Mouse (Mus musculus) heart, postnatal 0 days (tissue): Measurements from ENCODE around the gene Tpd52l1. TPM values are rescaled to one million over a fixed set of nuclear protein-coding genes. Genes with fewer than 3 reads are reported as not detected.
"Not testable (repeated sequence)": the region's sequence is repeated elsewhere in the genome, so short reads cannot be mapped to it uniquely, and the experiment has no call there.

Source experiments
- ATAC-seq: fragments of 200-750 bp; cut with Nextera tagmentation; 2 replicates; pipeline ENCODE4 v1.8.0; 2017; ENCODE audit warnings: low read depth, moderate number of reproducible peaks, moderate library complexity; ENCODE audit not compliant: insufficient read depth
- DNase-seq: peaks from one replicate; pipeline ENCODE4 v3.0.0-alpha.2; 2016; ENCODE audit warnings: low spot score
- H3K27ac ChIP-seq: fragments of 300-500 bp; sonication (generic); 2 replicates; pipeline ENCODE4 v1.5.1; 2014; ENCODE audit warnings: low read depth, mild to moderate bottlenecking
- H3K27me3 ChIP-seq: fragments of 300-500 bp; sonication (generic); 2 replicates; pipeline ENCODE4 v1.6.1; 2014; ENCODE audit warnings: low read length, mixed read lengths; ENCODE audit not compliant: control insufficient read depth, insufficient read depth
- H3K36me3 ChIP-seq: fragments of 300-500 bp; sonication (generic); replicated peaks from 2 replicates; pipeline ENCODE4 v1.6.1; 2014; ENCODE audit warnings: low read length, mixed read lengths; ENCODE audit not compliant: control insufficient read depth, insufficient read depth
- H3K4me1 ChIP-seq: fragments of 300-500 bp; sonication (generic); 2 replicates; pipeline ENCODE4 v1.6.1; 2014; ENCODE audit warnings: antibody characterized with exemption; ENCODE audit not compliant: control insufficient read depth, insufficient read depth
- H3K4me2 ChIP-seq: fragments of 300-500 bp; sonication (generic); 2 replicates; pipeline ENCODE4 v1.6.1; 2014; ENCODE audit warnings: low read depth, mild to moderate bottlenecking, low read length, moderate library complexity
- H3K4me3 ChIP-seq: fragments of 300-500 bp; sonication (generic); 2 replicates; pipeline ENCODE4 v1.5.1; 2014; ENCODE audit warnings: low read depth, low read length
- H3K9ac ChIP-seq: fragments of 300-500 bp; sonication (generic); replicated peaks from 2 replicates; pipeline ENCODE4 v1.6.1; 2014; ENCODE audit warnings: low read depth, low read length, mixed read lengths
- H3K9me3 ChIP-seq: fragments of 300-500 bp; sonication (generic); replicated peaks from 2 replicates; pipeline ENCODE4 v1.6.1; 2016; ENCODE audit warnings: low read length; ENCODE audit not compliant: control insufficient read depth
- CTCF ChIP-seq: IDR thresholded peaks from 2 replicates; pipeline ENCODE4 v1.5.1; 2016; ENCODE audit warnings: antibody characterized with exemption, control low read depth, low read depth
- EP300 ChIP-seq: IDR thresholded peaks from 2 replicates; pipeline ENCODE4 v1.6.1; 2016; ENCODE audit warnings: antibody characterized with exemption, low read depth
- WGBS: fragments of 180-500 bp; shearing (Covaris S2); extraction: QIAGEN DNeasy Blood & Tissue Kit; methylation state at CpG from one replicate; pipeline ENCODE4 v1.1.7; 2014; 5-methylcytosine and 5-hydroxymethylcytosine counted together
- polyA plus RNA-seq: library from polyadenylated mRNA; unstranded; fragments of >200 nt; fragmentation: Nextera tagmentation; extraction: Ambion mirVana; gene quantifications from 2 replicates; pipeline ENCODE4 v1.2.1, GENCODE M21; 2015
- total RNA-seq: library from RNA; depleted of rRNA; stranded (reverse); fragments of >200 nt; gene quantifications from 2 replicates; pipeline ENCODE4 v1.2.3, GENCODE M21; 2014; ENCODE audit warnings: low replicate concordance

Tpd52l1 gene
- total and polyA plus RNA-seq, 2 experiments from 2014 or later: 11.9 to 17.8 TPM

DNA sequence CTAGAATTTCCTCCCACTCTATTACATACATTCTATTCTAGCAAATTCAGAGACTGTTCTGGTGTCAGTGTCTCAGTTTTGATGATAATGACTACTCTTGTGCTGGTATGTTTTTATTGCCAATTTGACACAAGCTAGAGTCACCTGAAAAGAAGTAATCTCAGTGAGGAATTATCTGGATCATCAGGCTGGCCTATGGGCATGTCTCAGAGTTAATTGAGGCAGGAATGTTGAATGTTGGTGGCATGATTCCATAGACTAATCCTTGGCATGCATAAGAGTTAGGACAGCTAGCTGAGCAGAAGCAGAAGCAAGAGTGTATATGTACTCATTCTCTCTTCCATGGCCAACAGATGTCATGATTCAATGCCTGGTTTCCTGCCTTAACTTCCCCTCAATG lies 27.8 kb downstream of the Tpd52l1 start:
- Histone ChIP-seq H3K36me3 (no peaks in the 10 kb centered on the region), H3K27ac (no peak overlapping the region), H3K27me3 (no peaks in the 10 kb centered on the region), H3K4me2 (no peak overlapping the region), H3K4me3 (no peak overlapping the region), H3K9ac (no peak overlapping the region), H3K9me3 (no peaks in the 10 kb centered on the region), H3K4me1 (no peaks in the 10 kb centered on the region)
- TF ChIP-seq CTCF (no peak), EP300 (no peak)
- no peak for ATAC-seq
- DNase-seq: no peak

DNA sequence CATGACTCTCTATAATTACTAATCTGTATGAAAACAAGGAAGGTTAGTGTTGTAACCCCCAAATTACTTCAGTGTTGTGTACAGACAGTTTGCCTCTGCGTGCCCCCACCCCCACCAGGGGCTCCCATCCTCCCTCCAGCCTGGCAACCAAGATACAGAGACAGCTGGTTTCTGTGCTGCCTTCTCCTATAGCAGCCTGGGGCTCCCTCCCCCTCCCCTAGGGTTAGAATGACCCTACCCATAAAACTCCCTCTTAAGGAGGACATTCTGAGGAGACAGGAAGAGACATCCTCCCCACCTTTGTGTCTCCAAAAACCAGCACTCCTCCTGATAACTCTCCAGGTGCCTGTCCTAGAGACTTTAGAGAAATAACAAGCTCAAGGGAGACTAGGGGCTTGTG lies 52.8 kb downstream of the Tpd52l1 start:
- H3K36me3 ChIP-seq: no peaks in the 10 kb centered on the region
- H3K4me1 ChIP-seq: no peaks in the 10 kb centered on the region
- H3K9me3 ChIP-seq: no peaks in the 10 kb centered on the region
- H3K4me2 ChIP-seq: no peak overlapping the region
- H3K27me3 ChIP-seq: no peaks in the 10 kb centered on the region
- H3K4me3 ChIP-seq: no peak overlapping the region
- ATAC-seq: no peak
- 63% methylated on average over 1 of the region's 1 CpGs for WGBS
- no peak overlapping the region for H3K9ac ChIP-seq
- no peak for TF ChIP-seq EP300
- no peak for TF ChIP-seq CTCF
- H3K27ac ChIP-seq: no peak overlapping the region
- DNase-seq: no peak

DNA sequence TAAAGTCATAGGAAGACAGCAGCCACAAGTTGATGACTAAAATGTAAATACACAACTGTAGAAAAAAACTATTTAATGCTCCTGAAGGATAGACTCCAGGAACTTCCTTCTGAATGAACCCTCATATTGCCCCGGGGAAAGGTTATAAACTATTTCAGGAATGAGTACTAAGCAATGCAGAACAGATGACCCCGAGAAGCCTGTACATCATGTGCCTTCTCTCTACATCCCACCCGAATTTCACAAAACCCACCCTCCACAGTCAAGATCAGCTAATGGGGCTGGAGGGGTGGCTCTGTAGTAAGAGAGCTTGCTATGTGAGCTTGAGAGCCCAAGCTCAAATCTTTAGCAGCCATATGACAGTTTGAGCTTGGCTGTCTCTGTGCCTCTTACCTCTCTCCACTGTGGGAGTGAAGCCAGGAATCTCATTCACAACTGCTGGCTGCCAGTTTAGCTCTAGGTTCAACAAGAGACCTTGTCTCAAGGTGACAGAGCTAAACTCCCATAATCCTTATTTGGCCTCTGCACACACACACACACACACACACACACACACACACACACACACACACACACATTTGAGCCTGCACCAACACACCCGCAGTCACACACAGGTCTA lies 54.9 kb downstream of the Tpd52l1 start:
- peak; percentile 82 for DNase-seq
- H3K27ac ChIP-seq: peak overlapping the region; percentile 85
- no peak for TF ChIP-seq EP300
- TF ChIP-seq CTCF: no peak
- no peaks in the 10 kb centered on the region for H3K9me3 ChIP-seq
- no peak overlapping the region for H3K4me3 ChIP-seq
- H3K4me1 ChIP-seq: no peaks in the 10 kb centered on the region
- peak overlapping the region; percentile 38; the same call in 1 of the 2 replicates for H3K4me2 ChIP-seq
- H3K36me3 ChIP-seq: no peaks in the 10 kb centered on the region
- ATAC-seq: peak; percentile 94
- WGBS: 43% methylated on average over 4 of the region's 4 CpGs
- H3K27me3 ChIP-seq: no peaks in the 10 kb centered on the region
- H3K9ac ChIP-seq: no peak overlapping the region

DNA sequence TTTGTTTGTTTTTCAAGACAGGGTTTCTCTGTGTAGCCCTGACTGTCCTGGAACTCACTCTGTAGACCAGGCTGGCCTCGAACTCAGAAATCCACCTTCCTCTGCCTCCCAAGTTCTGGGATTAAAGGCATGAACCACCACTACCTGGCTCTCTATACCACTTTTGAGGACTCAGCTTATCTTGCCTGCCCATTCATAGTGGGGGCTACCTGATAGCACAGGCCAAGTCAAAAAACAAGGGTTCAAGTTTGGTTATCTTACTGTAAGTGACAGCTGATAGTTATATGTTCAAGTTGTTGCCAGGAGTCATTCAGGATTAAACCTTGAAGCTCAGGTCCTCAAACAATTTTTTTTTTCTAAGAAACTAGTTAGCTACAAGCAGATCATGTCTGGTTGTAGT lies 57.2 kb downstream of the Tpd52l1 start:
- not testable (repeated sequence) for H3K27me3 ChIP-seq, H3K27ac ChIP-seq, H3K9ac ChIP-seq, ATAC-seq, H3K4me1 ChIP-seq, H3K36me3 ChIP-seq, DNase-seq, H3K4me3 ChIP-seq, H3K9me3 ChIP-seq, H3K4me2 ChIP-seq
- 83% methylated on average over 1 of the region's 1 CpGs for WGBS

DNA sequence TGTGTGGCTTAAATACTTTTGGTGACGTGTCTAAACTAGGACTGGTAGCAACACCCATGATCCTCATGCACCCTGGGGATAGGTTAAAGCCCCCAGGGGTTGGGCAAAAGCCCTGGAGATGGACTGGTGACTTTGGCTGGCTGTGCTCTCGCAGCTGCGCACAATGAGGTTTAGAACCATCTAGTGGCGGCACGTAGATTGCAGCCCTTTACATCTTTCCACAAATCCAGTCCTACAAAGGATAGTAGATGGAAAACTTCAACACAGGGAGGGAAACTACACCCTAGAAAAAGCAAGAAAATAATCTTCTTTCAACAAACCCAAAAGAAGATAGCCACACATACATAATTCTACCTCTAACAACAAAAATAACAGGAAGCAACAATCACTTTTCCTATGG lies 75.6 kb downstream of the Tpd52l1 start:
- WGBS: 13% methylated on average over 4 of the region's 5 CpGs
- H3K27me3 ChIP-seq: not testable (repeated sequence)

DNA sequence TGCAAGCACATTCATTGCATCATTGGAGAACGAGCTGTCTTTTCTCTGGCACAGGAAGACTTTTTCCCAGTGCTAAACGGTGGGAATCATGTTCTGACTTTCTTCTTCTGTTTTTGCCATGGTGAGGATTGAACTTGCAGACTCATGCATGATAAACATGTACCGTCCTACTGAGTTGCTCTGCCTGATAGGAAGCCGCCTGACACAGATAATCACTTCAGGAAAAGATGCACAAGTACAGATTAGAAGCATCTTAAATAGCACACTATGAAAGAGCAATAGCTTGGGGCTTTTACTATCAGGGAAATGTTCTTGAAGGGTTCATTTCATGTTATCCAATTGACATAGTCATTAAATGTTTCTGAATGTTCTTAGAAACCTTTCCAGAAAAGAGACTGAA lies 86.0 kb downstream of the Tpd52l1 start:
- H3K4me3 ChIP-seq: no peak overlapping the region
- no peaks in the 10 kb centered on the region for H3K4me1 ChIP-seq
- H3K4me2 ChIP-seq: no peak overlapping the region
- H3K27me3 ChIP-seq: no peaks in the 10 kb centered on the region
- ATAC-seq (no peak), DNase-seq (no peak)
- H3K27ac ChIP-seq: no peak overlapping the region
- 54% methylated on average over 4 of the region's 4 CpGs for WGBS
- no peaks in the 10 kb centered on the region for H3K9me3 ChIP-seq
- no peak overlapping the region for H3K9ac ChIP-seq
- TF ChIP-seq EP300: no peak
- TF ChIP-seq CTCF: no peak
- H3K36me3 ChIP-seq: no peaks in the 10 kb centered on the region

More for the DNA sequence above, 75.6 kb downstream of the Tpd52l1 start:
- H3K4me2 ChIP-seq, H3K9ac ChIP-seq, H3K36me3 ChIP-seq, DNase-seq, H3K27ac ChIP-seq, ATAC-seq, H3K9me3 ChIP-seq, H3K4me3 ChIP-seq, H3K4me1 ChIP-seq: not testable (repeated sequence)
- TF ChIP-seq CTCF: peak; percentile 50
